Mouse (Mus musculus) frontal cortex, postnatal 25 days (tissue): ENCODE measurements around the gene Ercc1.

Source experiments
- DNase-seq, 2 experiments: peaks; one replicate each; pipeline ENCODE4 v3.0.0; 2022; ENCODE audit warnings: low spot score in 2 of 2

The Ercc1 gene

DNA sequence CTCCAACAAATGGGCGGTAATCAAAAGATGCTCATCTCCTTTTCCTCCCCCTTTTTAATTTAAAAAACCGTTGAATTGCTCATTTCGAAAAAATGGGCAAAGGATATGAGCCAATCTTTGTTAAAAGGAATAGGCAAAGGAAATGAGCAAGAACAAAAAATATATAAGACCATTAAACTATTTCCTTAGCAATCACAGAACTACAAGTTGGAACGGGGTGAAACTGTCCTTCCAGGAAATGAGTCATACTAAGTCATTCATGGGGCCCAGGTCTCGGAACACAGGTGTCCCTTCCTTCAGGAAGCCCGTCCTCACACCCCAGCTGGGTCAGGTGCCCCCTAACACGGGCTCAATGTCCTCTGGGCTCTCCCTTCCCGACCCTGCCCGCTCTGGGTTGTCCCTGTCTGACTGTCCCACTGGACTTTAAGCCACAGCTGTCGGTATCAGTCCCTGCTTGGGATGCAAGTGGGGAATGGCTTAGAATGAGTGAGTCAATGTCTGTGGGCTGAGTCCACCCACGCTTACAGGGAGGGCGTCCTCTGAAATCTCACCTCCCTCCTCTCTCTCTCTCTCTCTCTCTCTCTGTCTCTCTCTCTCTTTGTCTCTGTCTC is at the start of gene Ercc1:
Gene Ercc1 (plus strand): TSS at position 542 of the 611 bp plus-strand sequence.
- DNase-seq, result no peak

DNA sequence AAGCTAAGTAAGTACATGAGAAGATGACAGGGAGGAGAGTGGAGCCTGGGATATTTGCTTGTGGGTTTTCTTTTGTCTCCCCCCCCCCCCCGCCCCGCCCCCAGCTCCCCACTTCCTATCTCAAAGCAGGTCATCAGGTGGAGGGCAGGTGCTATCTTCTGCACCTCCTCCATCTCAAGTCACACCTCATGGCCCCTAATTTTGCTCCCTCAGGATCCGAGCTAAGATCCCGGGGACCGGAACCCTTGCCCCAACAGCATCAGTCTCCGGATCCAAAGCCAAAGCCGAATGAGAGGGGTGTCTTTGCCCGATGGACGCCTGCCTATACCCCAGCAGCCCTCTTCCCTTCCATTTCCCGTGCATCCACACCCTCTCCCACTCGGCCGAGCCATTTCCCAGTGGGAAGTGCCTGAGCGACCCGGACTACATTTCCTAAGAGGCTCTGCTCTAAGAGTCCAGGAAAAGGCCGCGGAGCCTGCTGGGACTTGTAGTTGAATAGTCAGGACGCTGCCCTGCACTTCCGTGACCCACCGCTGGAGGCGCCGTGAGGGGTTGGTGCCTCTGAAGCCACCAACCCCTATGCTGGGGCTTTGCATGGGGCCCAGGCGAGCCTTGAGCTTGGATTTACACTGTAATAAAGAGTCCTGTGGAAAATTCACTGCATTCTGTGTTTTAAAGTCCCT is 48.9 kb upstream of the Ercc1 start:
- DNase-seq, result peak; percentile 97 to 99

DNA sequence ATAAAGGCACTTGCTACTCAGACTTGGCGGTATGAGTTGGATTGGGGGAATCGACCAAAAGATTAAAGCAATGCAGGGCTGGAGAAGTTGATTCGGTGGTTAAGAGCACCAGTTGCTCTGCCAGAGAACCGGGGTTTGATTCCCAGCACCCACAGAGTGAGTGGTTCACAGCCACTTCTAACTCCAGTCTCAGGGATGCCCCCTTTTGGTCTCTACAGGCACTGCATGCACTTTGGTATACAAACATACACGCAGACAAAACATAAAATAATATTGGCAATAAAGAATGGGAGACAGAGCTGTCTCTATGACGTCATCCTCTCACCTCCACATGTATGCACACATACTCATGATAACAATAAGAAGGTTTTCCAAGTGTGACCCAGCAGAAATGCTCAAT is 47.5 kb upstream of the Ercc1 start:
- DNase-seq, result no peak

DNA sequence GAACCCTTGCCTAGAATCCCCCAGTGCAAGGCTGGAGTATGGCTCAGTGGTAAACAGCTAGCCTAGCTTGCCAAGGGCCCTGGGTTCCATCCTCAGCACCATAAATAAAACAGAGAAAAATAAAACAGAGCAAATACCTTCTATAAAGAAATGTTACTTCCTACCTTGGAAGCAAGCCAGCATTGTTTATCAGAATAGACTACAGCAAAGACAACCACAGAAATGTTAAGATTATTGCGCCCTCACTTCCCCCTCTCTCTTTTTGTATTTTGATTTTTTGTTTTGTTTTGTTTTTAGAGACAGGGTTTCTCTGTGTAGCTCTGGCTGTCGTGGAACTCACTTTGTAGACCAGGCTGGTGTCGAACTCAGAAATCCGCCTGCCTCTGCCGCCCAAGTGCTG is 46.8 kb upstream of the Ercc1 start:
- no peak for DNase-seq

DNA sequence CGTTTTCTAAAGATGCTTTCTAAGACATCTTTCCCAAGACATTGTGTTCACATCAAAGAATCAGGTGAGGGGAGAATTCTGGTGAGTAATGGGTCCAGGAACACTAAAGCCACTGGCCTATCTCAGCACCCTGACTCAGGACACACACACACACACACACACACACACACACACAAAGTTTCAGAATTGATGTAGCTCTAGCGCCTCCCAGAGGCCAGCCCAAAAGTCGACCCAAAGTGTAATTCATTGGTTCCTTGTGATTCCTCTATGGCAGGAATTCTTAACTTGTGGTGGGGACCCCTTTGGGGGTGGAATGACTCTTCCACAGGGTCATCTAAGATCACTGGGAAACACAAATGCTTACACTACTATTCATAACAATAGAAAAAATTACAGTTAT is 45.4 kb upstream of the Ercc1 start:
- DNase-seq, result no peak

DNA sequence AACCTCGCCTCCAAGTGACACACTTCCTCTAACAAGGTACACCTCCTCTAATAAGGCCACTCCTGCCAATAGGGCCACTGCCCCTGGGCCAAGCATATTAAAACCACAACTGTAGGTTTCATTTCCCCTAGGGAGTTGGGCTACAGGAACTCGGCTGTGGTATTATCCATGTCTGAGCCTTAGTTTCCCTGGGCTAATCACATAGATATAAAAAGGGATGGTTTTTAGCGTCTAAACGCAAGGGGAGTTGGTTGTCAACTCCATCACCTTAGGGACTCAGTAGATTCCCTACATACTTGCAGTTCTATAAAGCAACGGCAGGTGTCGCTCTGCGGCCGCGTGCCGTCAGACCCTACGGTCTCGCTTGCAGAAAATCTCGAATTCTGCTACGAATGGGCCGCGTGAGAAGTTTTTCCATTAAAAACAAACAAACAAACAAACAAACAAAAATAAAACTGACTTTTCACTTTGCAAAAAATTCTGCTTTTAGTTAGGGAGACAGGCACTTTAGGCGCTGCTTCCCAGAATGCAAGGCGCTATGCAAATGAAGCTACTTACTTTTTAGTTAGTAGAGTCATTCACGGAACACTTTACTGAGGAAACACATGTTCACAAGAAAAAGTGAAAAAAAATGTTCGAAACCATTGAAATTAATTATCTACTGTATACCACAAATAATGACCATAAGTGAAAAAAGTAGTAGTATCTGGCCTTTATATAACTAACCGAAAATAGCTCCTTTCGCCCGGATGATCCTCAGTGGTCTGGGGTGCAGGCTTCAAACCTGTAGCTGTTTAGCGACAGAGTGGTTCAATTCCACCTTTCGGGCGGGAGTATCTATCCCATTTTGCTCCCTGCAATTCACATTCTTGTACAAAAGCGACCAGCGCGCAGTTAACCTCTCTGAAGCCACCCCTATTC is 43.8 kb upstream of the Ercc1 start:
- peak; percentile 53 to 75 for DNase-seq

DNA sequence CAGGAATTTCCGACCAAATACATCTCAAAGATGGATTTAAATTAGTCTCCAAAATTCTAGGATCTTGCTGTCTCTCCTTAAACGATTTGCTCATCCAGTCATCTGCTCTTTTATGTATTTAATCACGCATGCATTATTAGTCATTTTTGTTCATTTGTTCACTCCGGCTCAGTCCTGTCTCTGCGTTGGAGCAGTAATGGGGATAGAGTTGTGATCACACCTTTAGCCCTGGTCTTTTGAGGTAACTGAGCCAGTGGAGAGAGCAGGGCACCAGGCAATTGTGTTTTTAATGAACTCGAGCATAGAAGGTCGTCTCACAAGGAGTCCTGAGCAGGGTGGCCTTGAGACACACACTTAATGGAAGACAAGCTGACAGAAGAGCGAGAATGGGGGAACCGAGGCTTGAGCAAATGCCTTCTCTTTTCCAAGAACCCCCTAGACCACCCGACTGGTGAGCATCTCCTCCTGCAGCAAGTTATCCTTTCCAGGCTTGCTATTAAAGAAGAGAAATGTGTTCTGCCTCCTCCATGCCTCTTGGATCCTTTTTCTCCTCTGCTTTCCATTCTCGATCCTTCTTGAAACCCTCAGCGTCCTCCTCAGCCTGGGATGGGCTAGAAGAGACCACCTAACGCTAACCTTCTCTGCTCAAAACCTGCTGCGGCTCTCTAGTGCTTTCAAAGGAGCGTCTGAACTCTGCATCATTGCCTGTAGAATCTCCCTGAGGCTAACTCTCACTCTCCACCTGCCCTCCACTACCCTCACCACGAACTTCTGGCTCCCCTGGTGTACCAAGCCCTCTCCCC is 42.9 kb upstream of the Ercc1 start:
- no peak for DNase-seq

DNA sequence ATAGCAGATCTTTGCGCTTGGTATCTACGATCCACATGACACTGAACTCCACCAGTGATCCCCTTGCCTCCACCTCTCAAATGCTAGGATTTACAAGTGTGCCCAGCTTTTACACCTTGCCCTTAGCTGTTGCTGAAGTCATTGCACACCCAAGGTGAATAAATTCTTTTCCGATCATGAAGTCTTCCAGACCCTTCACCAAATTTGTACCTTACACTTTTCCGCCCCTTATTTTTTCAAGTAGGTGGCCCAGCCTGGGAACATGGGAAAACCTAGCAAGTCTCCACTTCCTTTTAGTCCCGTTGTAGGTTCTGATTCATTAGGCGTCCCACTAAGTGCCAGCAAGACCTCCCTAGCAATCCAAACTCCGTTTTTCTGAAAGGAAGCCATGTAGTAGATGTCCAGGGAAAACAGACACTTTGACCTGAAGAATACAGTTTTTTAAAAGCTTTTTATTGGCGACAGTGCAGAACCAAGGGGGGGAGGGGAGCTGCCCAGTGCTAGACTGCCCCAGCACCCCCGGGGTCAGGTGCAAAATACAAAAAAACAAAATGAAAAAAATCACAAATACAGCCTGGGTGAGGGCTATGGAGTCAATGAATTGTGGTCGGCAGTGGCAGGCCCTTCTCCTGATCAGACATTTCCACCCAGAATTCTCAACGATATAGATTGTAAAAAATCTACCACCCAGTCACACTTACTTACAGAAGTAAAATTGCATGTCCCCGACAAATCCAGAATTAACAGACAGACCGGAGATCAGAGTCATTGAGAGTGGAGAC is 42.1 kb upstream of the Ercc1 start:
- no peak for DNase-seq

DNA sequence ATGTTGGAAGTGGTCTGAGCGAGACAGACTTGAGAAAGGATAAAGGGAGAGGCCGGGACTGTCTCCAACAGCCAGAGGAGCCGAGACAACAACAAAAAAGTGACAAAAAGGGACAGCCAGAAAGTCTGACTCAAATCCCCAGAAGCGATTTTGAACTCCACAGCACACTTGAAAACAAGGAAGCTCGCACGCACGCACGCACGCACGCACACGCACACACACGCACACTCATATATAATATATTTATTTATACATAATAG is 41.6 kb upstream of the Ercc1 start:
- DNase-seq, result no peak

DNA sequence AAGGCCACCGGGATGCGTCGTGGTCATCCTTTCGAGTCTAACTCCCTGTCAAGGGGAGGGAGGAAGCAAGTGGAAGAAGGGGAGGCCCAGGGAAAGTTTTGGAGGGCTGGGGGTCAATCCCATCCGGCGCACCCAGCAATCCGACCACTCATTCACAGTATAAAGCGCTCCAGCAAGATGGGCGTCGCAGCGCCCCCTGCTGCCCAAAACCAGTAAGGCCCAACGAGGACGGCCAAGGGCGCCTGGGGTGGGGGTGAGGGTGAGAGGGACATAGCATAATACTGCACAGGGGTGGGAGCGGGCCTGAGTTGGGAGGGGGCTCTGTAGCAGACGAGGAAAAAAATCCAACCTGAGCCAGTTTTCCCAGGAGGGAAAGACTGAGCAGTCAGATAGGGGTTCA is 40.8 kb upstream of the Ercc1 start:
- DNase-seq, result peak in 1 of 2 experiments; percentile 58

DNA sequence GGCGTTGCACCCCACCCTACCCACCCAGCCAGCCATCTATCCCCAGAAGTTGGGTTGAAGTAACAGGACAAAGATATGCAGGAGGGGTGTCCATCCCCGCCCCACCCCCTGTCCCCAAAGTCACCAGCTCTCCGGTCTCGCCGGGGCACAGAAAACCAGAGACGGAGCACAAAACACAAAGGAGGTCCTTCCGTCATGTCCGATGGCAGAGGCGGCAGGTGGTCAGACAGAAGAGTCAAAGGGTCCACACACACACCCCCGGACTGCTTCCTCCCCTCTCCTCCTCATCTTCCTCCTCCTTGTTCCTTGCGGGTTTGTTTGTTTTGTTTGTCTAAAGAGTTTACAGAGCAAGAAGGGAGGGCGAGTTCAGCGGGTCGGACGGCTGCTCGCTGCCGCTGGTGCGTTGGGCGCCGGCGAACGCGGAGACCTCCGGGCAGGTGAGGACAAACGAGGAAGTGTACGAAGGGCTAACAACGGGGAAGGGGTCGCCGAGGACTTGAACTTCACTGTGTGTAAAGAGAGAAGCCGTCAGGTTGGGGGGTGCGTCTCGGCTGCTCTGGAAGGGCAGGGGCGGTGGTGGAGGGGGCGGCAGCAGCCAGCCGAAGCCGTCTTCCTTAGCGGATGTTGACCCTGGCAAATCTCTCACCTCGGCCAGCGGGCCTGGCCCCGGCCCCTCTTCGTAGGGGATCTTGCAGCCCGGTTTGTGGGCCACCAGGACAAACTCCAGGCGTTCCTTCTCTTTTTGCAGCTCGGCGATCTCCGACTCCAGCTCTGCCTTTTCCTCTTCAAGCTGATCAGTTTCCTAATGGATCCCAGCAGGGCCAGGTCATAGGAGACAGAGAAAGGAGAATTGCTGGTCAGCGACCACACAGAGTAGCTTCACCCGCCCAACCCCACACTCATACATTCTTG is 39.8 kb upstream of the Ercc1 start:
- DNase-seq, result no peak

DNA sequence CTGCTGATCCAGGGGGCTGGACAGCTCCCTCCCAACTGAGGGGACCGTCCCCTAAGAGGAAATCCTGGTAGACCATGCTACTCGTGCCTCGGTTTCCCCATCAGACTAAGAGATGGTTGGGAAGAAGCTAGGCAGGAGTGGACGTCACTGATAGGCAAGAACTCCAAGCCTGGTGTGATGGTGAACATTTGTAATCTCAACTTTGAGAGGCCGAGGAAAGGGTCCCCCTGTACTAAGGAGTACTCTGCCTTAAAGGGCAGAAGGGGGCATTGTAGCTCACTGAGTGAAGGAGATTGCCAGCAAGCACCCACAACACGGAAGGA is 39.2 kb upstream of the Ercc1 start:
- DNase-seq, result no peak

DNA sequence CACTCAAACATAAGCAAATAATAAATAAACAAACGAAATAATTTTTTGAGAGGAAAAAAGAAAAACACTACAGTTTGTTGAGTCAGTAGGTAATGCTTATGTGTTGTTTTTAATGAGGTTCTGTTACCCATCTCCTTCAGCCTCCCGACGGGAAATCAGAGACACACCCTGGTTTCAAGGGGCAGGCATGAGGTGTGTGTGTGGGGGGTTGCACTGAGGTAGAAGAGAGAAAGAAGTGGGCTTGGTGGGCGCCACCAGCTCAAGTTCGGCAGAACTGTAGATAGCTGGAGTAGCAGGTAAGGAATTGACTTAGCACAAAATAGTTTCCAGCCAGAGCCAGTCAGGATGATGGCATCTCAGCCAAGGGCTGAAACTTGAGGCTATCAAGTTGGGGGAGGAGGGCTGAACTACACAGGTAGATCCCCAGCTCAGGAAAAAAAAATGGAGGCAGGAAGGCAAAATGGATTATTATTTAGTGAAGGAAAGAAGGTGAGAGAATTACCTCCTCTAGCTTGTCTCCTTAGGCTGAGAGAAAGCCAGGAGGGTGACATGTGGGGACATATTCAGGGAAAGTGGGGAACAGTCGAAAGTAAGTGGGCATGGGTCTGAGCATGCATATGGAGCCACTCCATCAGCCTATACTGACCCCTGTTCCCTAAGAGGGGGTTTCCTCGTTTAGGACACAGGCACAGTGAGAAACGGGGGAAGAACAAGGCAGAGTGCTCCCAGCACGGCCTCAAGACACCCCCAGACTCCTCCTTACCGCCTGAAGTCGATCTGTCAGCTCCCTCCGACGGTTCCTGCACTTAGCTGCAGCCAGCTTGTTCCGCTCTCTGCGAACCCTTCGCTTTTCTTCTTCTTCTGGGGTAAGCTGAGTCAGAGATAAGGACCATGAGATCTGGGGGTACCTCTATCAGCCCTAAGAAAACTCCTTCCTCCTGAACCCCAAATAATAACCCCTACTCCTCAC is 38.5 kb upstream of the Ercc1 start:
- no peak for DNase-seq

DNA sequence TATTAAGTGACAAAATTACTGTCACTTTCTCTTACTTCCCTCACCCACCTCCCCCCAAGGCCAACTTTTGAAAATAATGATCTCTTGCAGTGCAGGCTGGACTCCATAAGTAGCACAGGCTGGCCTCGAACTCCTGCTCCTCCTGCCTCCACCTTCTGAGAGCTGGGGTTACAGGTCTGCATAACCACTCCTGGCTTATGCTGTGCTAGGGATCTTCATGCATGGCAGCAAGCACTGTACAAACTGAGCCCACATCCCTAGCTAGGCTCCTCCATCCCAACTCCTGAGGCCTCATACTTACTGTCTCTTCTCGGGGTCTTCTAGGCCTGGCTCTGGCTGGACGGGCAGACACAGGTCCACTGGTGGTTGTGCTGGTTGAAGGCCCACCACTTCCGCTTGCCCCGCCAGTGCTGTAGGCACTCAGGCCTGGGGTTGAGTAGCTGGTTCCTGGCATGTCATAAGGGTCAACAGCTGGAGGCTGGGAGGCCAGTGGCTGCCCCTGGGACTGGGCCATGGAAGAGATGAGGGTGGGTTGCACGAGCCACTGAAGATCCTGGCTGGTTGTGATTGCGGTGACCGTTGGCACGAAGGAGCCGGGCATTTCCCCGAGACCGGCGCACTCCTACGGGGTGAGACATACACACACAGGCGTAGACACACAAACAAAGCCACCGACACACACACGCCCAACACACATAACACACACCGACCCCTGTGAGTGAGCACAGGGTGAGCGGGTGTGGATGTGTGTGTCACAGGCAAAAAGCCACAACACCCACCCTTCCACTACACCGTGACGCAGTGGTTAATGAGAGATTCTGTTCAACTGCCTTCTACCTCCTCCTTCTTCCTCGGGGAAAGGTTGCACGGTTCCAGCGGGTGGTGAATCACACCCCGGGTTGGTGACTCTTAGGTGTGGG is 37.5 kb upstream of the Ercc1 start:
- DNase-seq, result no peak

DNA sequence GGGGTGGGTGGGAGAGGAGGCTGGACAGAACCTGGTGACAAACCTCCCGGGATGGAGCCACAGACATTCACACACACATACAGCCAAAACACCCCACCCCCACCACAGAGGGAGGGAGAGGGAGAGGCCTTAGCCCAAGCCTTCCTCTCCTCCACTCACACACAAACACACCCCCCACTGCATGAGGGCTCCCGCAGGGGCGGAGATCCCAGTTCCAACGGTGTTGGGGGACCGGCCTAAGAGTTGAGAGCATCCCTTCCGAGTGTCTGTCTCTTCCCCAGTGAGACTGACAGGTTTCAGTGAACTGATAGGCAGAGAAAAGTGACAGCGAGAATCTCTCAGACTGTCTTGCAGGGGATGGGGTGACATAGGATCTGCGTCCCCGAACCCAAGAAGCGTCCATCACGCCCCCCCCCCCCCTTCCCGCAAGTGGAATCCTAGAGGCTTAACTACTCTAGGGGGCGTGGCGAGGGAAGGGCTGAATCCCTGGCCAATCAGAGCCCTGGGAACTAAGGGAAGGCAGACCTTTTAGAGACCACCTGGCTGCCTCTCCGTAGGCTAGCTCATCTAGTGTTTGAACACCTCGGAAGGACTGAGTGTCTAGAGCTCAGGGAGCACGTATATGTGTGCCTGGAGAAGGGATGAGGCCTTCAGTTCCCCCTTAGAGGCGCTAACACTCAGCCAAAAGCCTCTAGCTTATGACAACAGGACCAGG is 36.7 kb upstream of the Ercc1 start:
- DNase-seq, result no peak

DNA sequence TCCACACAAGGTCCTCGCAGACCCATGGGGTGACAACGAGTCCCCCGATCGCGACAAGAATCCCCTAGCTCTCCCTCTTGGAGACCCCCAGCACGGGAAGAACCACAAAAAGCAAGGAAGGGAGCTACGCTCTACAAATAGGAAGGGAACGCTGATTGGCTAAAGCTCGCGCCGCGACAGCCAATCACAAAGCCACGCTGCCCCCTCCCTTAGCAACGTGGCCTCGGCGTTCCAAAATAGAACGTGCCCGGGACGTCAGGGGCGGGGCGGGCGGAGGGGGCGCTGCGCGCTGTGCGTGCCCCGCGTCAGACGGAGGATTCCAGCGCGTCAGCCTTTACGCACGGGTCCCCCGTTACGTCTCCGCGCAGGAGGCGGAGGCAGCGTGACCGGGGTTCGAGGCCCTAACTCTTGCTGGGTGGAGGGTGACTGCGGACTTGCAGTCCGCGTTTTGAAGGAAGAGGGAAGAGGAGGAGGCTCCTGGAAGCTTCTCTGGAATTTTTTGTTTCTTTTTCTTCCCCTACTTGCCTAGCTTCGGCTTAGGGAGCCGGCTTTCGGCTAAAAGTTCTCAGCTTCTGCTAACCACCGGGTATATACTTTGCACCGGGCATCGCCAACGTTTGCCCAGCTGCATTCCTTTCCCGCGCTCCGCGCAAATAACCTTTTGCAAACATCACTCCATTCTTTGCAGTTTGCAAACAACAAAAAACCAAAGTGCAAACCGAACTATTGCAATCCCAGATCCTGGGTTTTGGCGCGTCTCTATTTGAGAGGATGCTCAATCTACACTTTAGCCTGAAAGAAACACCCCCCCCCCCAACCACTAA is 35.9 kb upstream of the Ercc1 start:
- DNase-seq, result peak; percentile 92 to 93
